ENCODE assay signal across 30 mouse cellular contexts in genomic region chr11:117816389-117816996, GRCm38 (mm10). TPM values are rescaled to one million over a fixed set of nuclear protein-coding genes. Genes with fewer than 3 reads are reported as not detected.
DNase-seq lines count a peak whose midpoint lies in the region; ATAC-seq and TF ChIP-seq lines count a peak whose summit lies in the region.
"Had no signal": no experiment of that assay in that cellular context is flagged by ENCODE, and none has a peak within 500 bp of the region (broad histone marks: within the 10 kb centered on the region; RNA-seq: fewer than 3 reads in every experiment).

No protein-coding gene starts in this region.

- DNase-seq in A20 (ENCODE audit: low read depth, low spot score) (peak; percentile 28), R1 (ENCODE audit: low read depth, low spot score) (peak; percentile 56)
- DNase-seq in left cerebral cortex, adult 11 months (ENCODE audit: low spot score) = no peak
- no peak for DNase-seq in retina, embryonic 14.5 days (ENCODE audit: low spot score)
- no peak for DNase-seq in adrenal gland, adult 18-20 months (ENCODE audit: low spot score in 2 of 2)
- DNase-seq: adrenal gland, postnatal 25 days; B cell, adult 2 months; cerebellum, adult 9-10 months; forebrain, postnatal 0 days; kidney, adult 11 months; layer of hippocampus, adult 9-11 months; left cerebral cortex, postnatal 4 days; right cerebral cortex, postnatal 4 days; thymus, adult 2 months; thymus, postnatal 4 days had no signal

- 0 out of 2 replicates have a peak, but pooled peaks cover 6% of the 10 kb centered on the region for H3K4me1 ChIP-seq in intestine, postnatal 0 days (replicated peaks; ENCODE audit: control insufficient read depth, insufficient read depth, low read length)
- H3K4me1 ChIP-seq in intestine, embryonic 15.5 days (replicated peaks) = peaks cover under 1% of the 10 kb centered on the region; the same call in 1 of the 2 replicates
- H3K4me1 ChIP-seq in liver, embryonic 15.5 days (replicated peaks) = peaks cover 68% of the 10 kb centered on the region
- H3K4me1 ChIP-seq: hindbrain, embryonic 15.5 days had no signal

- H3K9me3 ChIP-seq in intestine, postnatal 0 days (ENCODE audit: control insufficient read depth) = no peaks in the 10 kb centered on the region
- H3K9me3 ChIP-seq in intestine, embryonic 15.5 days = no peaks in the 10 kb centered on the region
- no peaks in the 10 kb centered on the region for H3K9me3 ChIP-seq in liver, embryonic 15.5 days (replicated peaks)
- H3K9me3 ChIP-seq: embryonic facial prominence, embryonic 10.5 days; forebrain, embryonic 10.5 days; heart, embryonic 15.5 days; hindbrain, embryonic 15.5 days; limb, embryonic 15.5 days; midbrain, embryonic 15.5 days; neural tube, embryonic 13.5 days had no signal

- no peak overlapping the region for H3K27ac ChIP-seq in intestine, postnatal 0 days (ENCODE audit: low read depth, low read length)
- no peak overlapping the region for H3K27ac ChIP-seq in intestine, embryonic 15.5 days
- H3K27ac ChIP-seq in liver, embryonic 15.5 days (replicated peaks) = 0 out of 2 replicates have a peak overlapping the region, but pooled peaks have one; percentile 14
- H3K27ac ChIP-seq: embryonic facial prominence, embryonic 10.5 days; forebrain, embryonic 10.5 days; heart, embryonic 15.5 days; hindbrain, embryonic 15.5 days; limb, embryonic 15.5 days; midbrain, embryonic 15.5 days; neural tube, embryonic 13.5 days had no signal

- no peak overlapping the region for H3K4me2 ChIP-seq in intestine, postnatal 0 days (replicated peaks; ENCODE audit: low read depth)
- no peak overlapping the region for H3K4me2 ChIP-seq in intestine, embryonic 15.5 days (replicated peaks)
- H3K4me2 ChIP-seq in liver, embryonic 15.5 days = no peak overlapping the region
- H3K4me2 ChIP-seq: heart, embryonic 15.5 days; hindbrain, embryonic 15.5 days; limb, embryonic 15.5 days; midbrain, embryonic 15.5 days; neural tube, embryonic 13.5 days had no signal

- no peak overlapping the region for H3K4me3 ChIP-seq in intestine, postnatal 0 days (ENCODE audit: low read depth, low read length)
- no peak overlapping the region for H3K4me3 ChIP-seq in intestine, embryonic 15.5 days (replicated peaks)
- no peak overlapping the region for H3K4me3 ChIP-seq in liver, embryonic 15.5 days (replicated peaks)
- H3K4me3 ChIP-seq: embryonic facial prominence, embryonic 10.5 days; forebrain, embryonic 10.5 days; heart, embryonic 15.5 days; hindbrain, embryonic 15.5 days; limb, embryonic 15.5 days; midbrain, embryonic 15.5 days; myocyte; neural tube, embryonic 13.5 days had no signal

- WGBS in intestine, postnatal 0 days = 77% methylated on average over 13 of the region's 13 CpGs
- 82% methylated on average over 13 of the region's 13 CpGs for WGBS in intestine, embryonic 15.5 days
- WGBS in liver, embryonic 15.5 days (ENCODE audit: insufficient replicate concordance) = 79% methylated on average over 13 of the region's 13 CpGs

- ATAC-seq in intestine, postnatal 0 days = 0 out of 2 replicates have a peak, but pooled peaks have one; percentile 8
- no peak for ATAC-seq in intestine, embryonic 15.5 days
- no peak for ATAC-seq in liver, embryonic 15.5 days (ENCODE audit: insufficient read depth)
- ATAC-seq: forebrain, postnatal 0 days; midbrain, embryonic 15.5 days had no signal

- H3K9ac ChIP-seq in intestine, postnatal 0 days (ENCODE audit: low read depth, low read length) = no peak overlapping the region
- no peak overlapping the region for H3K9ac ChIP-seq in intestine, embryonic 15.5 days
- no peak overlapping the region for H3K9ac ChIP-seq in liver, embryonic 15.5 days
- H3K9ac ChIP-seq: forebrain, postnatal 0 days; heart, embryonic 15.5 days; hindbrain, embryonic 15.5 days; limb, embryonic 15.5 days; midbrain, embryonic 15.5 days; neural tube, embryonic 13.5 days had no signal

- peaks cover 69% of the 10 kb centered on the region for H3K36me3 ChIP-seq in intestine, postnatal 0 days (ENCODE audit: control insufficient read depth, insufficient read depth)
- peaks cover 61% of the 10 kb centered on the region for H3K36me3 ChIP-seq in intestine, embryonic 15.5 days
- H3K36me3 ChIP-seq in liver, embryonic 15.5 days (replicated peaks) = peaks cover 99% of the 10 kb centered on the region
- H3K36me3 ChIP-seq: hindbrain, embryonic 15.5 days; midbrain, embryonic 15.5 days; neural tube, embryonic 13.5 days had no signal

- no peak for TF ChIP-seq CTCF in intestine, postnatal 0 days (IDR thresholded peaks at IDR 0.05; ENCODE audit: low read depth)

- H3K27me3 ChIP-seq in intestine, postnatal 0 days (replicated peaks; ENCODE audit: control insufficient read depth, insufficient read depth, low read length) = no peaks in the 10 kb centered on the region
- H3K27me3 ChIP-seq in intestine, embryonic 15.5 days (replicated peaks) = no peaks in the 10 kb centered on the region
- H3K27me3 ChIP-seq in liver, embryonic 15.5 days = no peaks in the 10 kb centered on the region
- H3K27me3 ChIP-seq: heart, embryonic 15.5 days; hindbrain, embryonic 15.5 days; limb, embryonic 15.5 days; midbrain, embryonic 15.5 days; neural tube, embryonic 13.5 days had no signal

RNA-seq across cellular contexts. Expression of gene Gm20708, which starts 7.0 kb away (rescaled TPM):
- polyA plus RNA-seq in intestine, postnatal 0 days (2015; fragmentation: Nextera tagmentation; extraction: Ambion mirVana) = 0.29 and 0.37 TPM in 2 replicates
- polyA plus RNA-seq in intestine, embryonic 15.5 days (2015; fragmentation: Nextera tagmentation; extraction: Ambion mirVana) = 0.26 and 0.38 TPM in 2 replicates
- polyA plus RNA-seq in liver, embryonic 15.5 days (2015; fragmentation: Nextera tagmentation; extraction: Ambion mirVana) = 0.28 and 0.45 TPM in 2 replicates
- under 1 TPM in 1 of 2 experiments, not detected in 1; 0.80 TPM for total RNA-seq in adrenal gland, adult 18-20 months (2021)
- total RNA-seq: hematopoietic stem cell, adult 5-6 weeks had no signal
- polyA plus RNA-seq: large intestine, adult 2 months; thymus, adult 2 months had no signal

RNA-seq across cellular contexts. Expression of gene Syngr2, which starts 7.0 kb away (rescaled TPM):
- polyA plus RNA-seq in intestine, postnatal 0 days (2015; fragmentation: Nextera tagmentation; extraction: Ambion mirVana) = 116 and 129 TPM in 2 replicates
- polyA plus RNA-seq in intestine, embryonic 15.5 days (2015; fragmentation: Nextera tagmentation; extraction: Ambion mirVana) = 135 and 151 TPM in 2 replicates
- 49.2 and 54.7 TPM in 2 replicates for polyA plus RNA-seq in liver, embryonic 15.5 days (2015; fragmentation: Nextera tagmentation; extraction: Ambion mirVana)
- total RNA-seq in adrenal gland, adult 18-20 months (2021) = 100 to 1,000 TPM in 1 of 2 experiments, 10 to 100 TPM in 1; 65.4 to 101 TPM

RNA-seq across cellular contexts. Expression of gene Afmid, which starts 9.2 kb away (rescaled TPM):
- 7.0 and 9.2 TPM in 2 replicates for polyA plus RNA-seq in intestine, postnatal 0 days (2015; fragmentation: Nextera tagmentation; extraction: Ambion mirVana)
- 8.3 and 8.9 TPM in 2 replicates for polyA plus RNA-seq in intestine, embryonic 15.5 days (2015; fragmentation: Nextera tagmentation; extraction: Ambion mirVana)
- polyA plus RNA-seq in liver, embryonic 15.5 days (2015; fragmentation: Nextera tagmentation; extraction: Ambion mirVana) = 11.8 and 12.0 TPM in 2 replicates
- 1 to 10 TPM; 4.7 to 6.1 TPM for total RNA-seq in adrenal gland, adult 18-20 months (2021)

RNA-seq across cellular contexts. Expression of gene Tk1, which starts 9.4 kb away (rescaled TPM):
- polyA plus RNA-seq in intestine, postnatal 0 days (2015; fragmentation: Nextera tagmentation; extraction: Ambion mirVana) = 36.3 and 44.8 TPM in 2 replicates
- 144 and 146 TPM in 2 replicates for polyA plus RNA-seq in intestine, embryonic 15.5 days (2015; fragmentation: Nextera tagmentation; extraction: Ambion mirVana)
- 136 and 138 TPM in 2 replicates for polyA plus RNA-seq in liver, embryonic 15.5 days (2015; fragmentation: Nextera tagmentation; extraction: Ambion mirVana)
- 1 to 10 TPM; 2.2 to 3.8 TPM for total RNA-seq in adrenal gland, adult 18-20 months (2021)

RNA-seq across cellular contexts. Expression of gene 6030468B19Rik, which starts 19.0 kb away (rescaled TPM):
- polyA plus RNA-seq in intestine, postnatal 0 days (2015; fragmentation: Nextera tagmentation; extraction: Ambion mirVana) = not detected in 2 replicates
- polyA plus RNA-seq in intestine, embryonic 15.5 days (2015; fragmentation: Nextera tagmentation; extraction: Ambion mirVana) = 1.1 and 1.2 TPM in 2 replicates
- 90.0 and 95.8 TPM in 2 replicates for polyA plus RNA-seq in liver, embryonic 15.5 days (2015; fragmentation: Nextera tagmentation; extraction: Ambion mirVana)
- total RNA-seq in adrenal gland, adult 18-20 months (2021) = not detected
- total RNA-seq: adrenal gland, postnatal 25 days; forebrain, postnatal 0 days; gastrocnemius, adult 18-20 months; left cerebral cortex, postnatal 4 days had no signal
- polyA plus RNA-seq: forebrain, postnatal 0 days; gonadal fat pad, adult 2 months; hindbrain, embryonic 15.5 days; midbrain, embryonic 15.5 days; myocyte had no signal

Comparison
In these comparisons a context has a peak if more than half of its experiments do, and no peak if none do; other contexts are left out.
1. DNase-seq: peak in A20 (single experiment) and R1 (single experiment); none in left cerebral cortex, adult 11 months (single experiment), retina, embryonic 14.5 days (single experiment) and adrenal gland, adult 18-20 months (0 of 2).